Mouse (Mus musculus) retina, postnatal 7 days (tissue): ENCODE results near the gene Ostm1.

Source experiments
- DNase-seq: peaks from one replicate; pipeline ENCODE4 v3.0.0-alpha.2; 2012; ENCODE audit warnings: low read depth, low spot score

Ostm1 gene

DNA sequence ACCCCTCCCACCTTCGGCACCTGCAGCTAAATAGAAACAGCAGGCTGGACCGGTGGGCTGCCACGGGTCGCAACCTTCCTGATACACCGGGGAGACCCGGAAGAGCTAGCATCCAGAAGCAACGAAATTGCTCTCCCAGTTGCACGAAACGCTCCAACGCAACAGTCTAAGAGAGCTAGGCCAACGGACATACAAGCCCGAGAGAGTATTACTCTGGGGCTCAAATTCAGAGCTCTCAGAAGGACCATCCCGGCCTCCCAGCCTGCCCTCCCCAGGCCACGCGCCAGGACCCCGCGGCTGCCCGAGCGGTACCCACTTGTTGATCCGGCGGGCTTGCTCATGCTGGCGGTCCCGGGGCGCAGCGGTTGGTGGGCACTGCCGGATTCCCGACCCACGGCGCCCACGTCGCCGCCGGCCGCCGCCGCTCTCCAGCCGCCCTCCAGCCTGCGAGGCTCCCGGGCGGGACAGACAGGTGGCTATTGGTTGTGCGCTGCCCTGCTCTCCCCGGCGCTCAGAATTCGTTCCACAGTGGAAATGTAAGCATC, 984 bp upstream of the Ostm1 start:
- DNase-seq: no peak

DNA sequence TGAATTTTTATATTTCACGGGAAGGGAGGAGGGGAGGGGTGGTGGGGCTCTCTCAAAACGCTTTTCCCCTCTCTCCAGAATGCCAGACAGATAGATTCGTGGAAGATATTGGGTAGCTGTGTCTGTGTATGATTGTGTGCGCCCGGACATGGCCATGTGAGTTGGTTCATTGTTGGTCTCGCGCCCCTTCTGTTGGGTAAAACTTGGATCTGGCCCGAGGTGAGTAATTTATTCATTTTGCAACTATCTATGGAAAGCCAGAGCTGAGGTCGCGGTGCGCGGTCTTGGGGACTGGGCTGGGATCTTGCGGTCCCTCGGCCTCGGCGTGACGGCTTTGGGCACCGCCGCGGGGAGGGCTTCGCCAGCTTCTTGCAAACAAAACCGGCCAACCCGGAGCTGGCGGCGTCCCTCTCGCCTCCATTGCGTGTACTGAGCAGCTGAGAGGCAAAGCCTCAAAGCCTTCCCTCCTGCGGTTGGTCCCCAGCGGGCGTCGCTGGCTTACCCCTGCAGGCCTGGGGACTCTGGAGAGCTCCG, 347 bp downstream of the Ostm1 start:
- DNase-seq: no peak

DNA sequence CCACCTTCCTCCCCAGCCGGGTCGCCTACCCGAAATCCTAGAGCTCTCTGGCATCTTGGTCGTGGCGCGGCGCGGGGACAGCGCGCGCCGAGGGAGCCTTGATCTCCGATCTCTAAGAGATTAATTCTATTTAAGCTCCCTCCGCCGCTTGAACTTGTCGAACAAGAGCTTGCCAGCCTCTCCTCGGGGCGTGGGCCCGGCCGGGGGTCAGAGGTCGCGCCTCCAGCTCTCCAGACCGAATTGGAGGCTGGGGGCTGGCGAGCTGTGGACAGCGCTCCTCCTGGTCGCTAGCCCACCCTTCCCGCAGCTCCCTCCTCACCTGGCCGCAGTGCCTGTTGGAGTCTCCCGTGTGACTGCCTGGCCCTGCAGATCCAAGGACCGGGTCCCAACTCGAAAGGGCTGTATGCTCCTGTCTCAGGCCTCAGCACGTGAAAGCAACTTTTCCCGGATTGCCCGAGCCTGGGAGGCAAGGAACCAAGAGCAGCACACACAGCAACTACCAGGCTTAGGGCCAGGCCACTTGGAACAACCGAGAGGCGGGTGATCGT, 888 bp downstream of the Ostm1 start:
- no peak for DNase-seq

GRCm38 (mm10) chr10:42585156-42585555, 1.5 kb downstream of the Ostm1 start:
- DNase-seq: no peak

DNA sequence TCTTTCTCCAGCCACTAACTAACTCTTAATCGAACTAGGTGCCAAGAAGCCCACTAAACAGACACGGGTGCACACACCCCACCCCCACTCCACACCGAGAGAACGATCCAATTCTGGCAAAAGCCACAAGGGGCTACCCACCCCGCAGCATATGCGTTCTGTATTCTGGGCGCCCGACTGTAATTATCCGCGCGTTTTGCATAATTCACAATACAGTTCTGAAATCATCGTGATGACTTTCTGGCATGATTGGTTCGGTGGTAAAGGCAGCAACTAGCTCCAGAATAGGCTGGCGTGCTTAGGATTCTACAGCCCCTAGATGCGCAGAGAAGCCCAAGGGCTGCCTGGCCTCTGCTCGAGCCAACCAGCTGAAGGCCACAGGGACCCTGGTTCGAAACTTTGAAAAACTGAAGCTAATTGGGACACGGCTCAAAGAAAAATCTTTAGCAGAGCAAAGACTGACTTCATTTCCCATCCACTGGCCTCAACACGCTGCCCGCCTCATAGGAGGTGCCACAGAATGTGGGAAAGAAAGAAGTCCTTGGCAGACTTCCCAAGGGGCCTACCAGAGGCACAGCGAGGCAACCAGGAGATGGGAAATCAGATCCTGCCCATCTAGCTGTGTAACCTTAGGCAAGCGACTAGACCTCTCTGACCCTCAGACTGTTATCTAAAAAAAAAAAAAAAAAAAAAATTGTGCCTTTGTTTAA, 2.1 kb downstream of the Ostm1 start:
- no peak for DNase-seq

- no peak for DNase-seq
Measured at GRCm38 (mm10) chr10:42587961-42588750, 4.5 kb downstream of the Ostm1 start.

- no peak for DNase-seq
Measured at GRCm38 (mm10) chr10:42589505-42589904, 5.9 kb downstream of the Ostm1 start.

DNA sequence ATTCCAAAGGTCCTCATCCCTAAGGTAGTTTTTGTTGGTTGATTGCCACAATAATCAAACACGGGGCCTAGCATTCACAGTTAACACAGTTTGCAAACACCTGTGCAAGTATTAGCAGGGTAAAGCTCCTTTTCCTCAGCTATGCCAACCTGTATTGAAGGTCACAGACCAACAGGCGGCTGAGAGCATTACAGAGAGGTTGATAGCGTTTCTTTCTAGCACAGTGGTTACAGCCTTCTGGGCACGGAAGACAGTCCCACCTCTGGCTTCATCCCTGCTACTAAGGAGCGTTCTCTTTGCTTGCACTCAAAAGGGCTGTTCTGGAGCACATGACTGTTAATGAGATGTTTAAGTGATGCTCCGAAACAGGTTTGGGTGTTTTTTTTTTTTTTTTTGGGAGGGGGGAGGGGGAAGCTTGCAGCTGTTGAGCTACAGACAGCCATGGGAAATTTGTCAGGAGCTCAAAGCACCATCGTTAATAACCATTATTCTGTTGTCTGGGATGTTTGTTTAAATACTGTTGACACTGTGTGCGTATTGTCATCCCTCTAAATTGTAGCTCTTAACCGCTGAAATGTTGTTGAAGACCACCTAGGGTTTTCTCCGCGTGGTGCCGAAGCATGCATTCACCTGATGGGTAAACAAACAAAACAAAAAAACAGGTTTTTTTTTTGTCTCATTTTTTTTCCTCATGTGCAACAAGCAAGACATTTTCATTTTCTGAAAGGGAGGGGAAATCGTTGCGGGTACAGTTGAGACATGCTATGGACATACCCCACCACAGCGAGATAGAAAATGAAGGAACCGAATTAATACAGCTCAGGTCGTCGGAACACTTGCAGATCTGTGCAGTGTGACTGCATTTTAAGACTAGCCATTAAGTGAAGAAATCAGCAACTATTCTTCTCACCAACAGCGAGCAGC, 6.9 kb downstream of the Ostm1 start:
- no peak for DNase-seq

- no peak for DNase-seq
Measured at GRCm38 (mm10) chr10:42591185-42591992, 7.8 kb downstream of the Ostm1 start.

GRCm38 (mm10) chr10:42591993-42592686, 8.5 kb downstream of the Ostm1 start:
- DNase-seq: no peak

- DNase-seq: no peak
Measured at GRCm38 (mm10) chr10:42593201-42593600, 9.6 kb downstream of the Ostm1 start.

DNA sequence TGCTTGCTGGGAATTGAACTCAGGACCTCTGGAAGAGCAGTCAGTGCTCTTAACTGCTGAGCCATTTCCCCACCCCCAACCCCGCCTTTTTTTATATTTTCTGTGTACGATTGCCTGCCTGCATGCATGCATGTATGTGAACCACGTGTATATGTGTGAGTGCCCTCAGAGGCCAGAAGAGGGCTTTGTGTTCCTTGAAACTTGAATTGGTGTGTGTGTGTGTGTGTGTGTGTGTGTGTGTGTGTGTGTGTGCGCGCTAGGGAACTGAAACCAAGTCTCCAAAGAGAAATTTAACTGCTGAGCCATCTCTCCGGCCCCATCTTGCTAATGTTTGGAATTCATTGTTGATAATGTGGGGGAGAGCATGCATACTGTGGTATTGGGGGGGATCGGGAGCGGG, 15.0 kb downstream of the Ostm1 start:
- DNase-seq: no peak

- no peak for DNase-seq
Measured at GRCm38 (mm10) chr10:42601556-42601955, 17.9 kb downstream of the Ostm1 start.

GRCm38 (mm10) chr10:42604874-42605273, 21.3 kb downstream of the Ostm1 start:
- no peak for DNase-seq

- DNase-seq: no peak
Measured at GRCm38 (mm10) chr10:42606757-42607156, 23.1 kb downstream of the Ostm1 start.

GRCm38 (mm10) chr10:42613075-42613474, 29.5 kb downstream of the Ostm1 start:
- no peak for DNase-seq

DNA sequence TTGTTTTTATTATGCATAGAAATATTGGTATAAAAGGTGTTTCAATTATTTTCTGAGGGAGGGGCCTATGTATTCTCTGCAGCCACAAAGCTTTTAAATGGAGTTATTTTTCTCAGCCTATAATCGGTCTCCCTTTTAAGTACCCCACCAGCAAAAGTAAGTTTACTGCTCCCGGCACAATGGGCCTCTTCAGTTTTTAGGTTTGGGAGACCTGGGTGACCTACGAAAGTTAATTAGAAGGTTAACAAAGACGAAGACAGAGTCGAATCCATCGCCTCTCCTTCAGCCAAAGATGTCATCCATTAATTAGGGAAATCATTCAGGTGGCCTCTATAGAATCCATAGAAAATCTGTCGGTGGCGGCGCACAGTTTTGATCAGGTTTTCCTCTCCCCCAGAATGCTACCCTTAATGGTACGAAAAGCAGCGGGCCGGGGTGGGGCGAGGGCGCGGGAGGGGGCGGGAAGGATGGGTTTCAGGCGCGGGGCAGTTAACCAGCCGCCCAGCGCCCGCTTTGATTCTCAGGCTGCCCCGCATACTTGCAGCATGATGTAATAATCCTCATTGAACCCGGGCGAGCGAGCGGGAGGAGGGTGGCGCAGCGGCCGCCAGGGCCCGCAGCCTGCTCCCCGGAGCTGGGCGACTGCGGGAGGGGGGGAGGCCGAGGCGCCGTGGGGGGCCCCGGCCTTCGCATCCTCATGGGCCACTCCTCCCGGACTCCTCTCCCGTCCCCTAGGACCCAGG, 30.2 kb downstream of the Ostm1 start:
- no peak for DNase-seq

DNA sequence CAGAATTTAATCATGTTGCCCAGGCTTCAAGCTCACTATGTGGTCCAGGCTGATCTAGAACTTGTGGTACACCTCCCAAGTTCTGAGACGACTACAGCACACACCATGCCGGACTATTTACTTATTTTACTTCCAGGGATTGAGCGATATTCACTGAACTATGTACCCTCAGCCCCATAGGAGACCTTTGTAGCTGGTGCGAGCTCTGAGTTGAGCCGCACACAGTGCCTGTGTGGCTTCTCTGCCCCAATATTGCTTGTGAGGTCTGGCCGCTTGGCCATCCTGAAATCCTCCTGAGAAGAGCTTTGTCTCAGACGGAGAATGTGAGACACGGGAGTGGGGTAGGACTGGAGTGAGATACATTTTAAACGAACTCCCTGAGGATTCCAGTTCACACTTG, 31.1 kb downstream of the Ostm1 start:
- no peak for DNase-seq

DNA sequence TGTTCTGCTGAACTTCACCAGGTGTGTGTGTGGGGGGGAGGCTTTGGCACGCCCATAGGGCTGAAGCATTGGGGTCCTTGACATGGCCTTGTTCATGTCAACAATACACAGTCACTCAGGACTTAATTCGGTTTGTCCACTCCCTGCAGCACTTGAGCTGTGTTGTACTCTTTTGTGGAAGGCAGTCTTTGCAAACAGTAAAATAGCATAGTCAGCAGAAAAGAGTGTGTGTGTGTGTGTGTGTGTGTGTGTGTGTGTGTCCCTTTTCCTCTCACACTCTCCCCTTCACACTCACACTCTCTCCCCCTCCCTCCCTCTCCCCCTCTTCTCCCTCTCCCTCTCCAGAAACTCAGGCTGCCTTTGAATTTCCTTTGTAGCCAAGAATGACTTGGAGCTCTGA, 34.7 kb downstream of the Ostm1 start:
- no peak for DNase-seq
